Mouse (Mus musculus) olfactory bulb, adult 2 months (tissue): ENCODE measurements at regions not wholly inside any gene's neighbourhood (a gene's known extent, or its start where the extent isn't known, plus 50 kb on each side); places are given as distances from the start of the nearest gene placed in this dataset.

Experiments
- H3K27ac ChIP-seq: fragments of 200-500 bp; 2 replicates; pipeline ENCODE4 v1.5.1; 2012; ENCODE audit warnings: low read depth, low read length; ENCODE audit not compliant: insufficient read depth
- H3K4me1 ChIP-seq: fragments of 200-500 bp; 2 replicates; pipeline ENCODE4 v1.6.1; 2012; ENCODE audit warnings: low read length; ENCODE audit not compliant: control insufficient read depth, insufficient read depth
- H3K4me3 ChIP-seq: fragments of 200-500 bp; 2 replicates; pipeline ENCODE4 v1.5.1; 2012; ENCODE audit warnings: mild to moderate bottlenecking, low read depth, low read length, moderate library complexity; ENCODE audit not compliant: insufficient read depth
- CTCF ChIP-seq: fragments of 200-500 bp; IDR thresholded peaks from 2 replicates; pipeline ENCODE4 v1.5.1; 2012; ENCODE audit warnings: low read depth, mild to moderate bottlenecking, low read length, moderate library complexity; ENCODE audit not compliant: insufficient read depth
- POLR2A ChIP-seq: fragments of 200-500 bp; IDR thresholded peaks from 2 replicates; pipeline ENCODE4 v1.6.1; 2012; ENCODE audit warnings: mild to moderate bottlenecking, low read depth, low read length, moderate library complexity; ENCODE audit not compliant: insufficient read depth
- WGBS: fragments of 180-500 bp; shearing (Covaris S2); methylation state at CpG from one replicate; pipeline ENCODE4 v1.1.7; 2018; 5-methylcytosine and 5-hydroxymethylcytosine counted together

DNA sequence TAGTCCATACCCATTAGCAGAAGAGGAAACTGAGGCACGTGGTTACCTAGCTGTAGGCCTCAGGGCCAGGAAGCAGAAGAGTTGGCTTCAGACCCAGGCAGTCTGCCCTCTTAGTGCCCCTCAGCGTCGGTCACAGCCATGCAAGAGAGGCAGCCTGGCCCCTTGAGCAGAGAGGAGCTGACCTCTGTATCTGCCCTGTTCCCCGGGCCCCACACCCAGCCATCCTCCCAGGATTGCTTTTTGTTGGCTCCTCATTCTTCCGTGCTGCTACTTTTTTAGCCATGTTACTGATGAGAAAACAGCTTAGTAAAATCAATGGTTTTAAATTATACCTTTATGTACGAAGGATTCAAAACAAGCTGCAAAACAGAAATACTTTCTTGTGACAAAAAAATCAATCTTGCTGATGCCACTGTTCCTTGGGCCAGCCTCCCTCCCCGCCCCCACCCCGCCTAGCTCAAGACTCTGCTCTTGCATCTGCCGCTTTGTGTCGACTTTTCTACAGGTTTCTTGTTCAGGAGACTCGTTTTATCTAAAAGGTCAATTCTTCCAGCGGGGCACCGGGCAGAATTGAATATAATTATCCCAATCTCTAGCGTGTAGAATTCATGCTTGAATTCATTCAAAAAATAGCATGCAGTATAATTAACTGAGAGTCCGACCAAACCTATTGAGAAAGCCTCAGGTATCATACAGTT lies 70.8 kb downstream of the Sall1 start:
- TF ChIP-seq CTCF (no peak), POLR2A (no peak)
- no peak overlapping the region for H3K4me3 ChIP-seq
- peaks cover 5% of the 10 kb centered on the region for H3K4me1 ChIP-seq
- H3K27ac ChIP-seq: no peak overlapping the region
- 42% methylated on average over 15 of the region's 15 CpGs for WGBS

DNA sequence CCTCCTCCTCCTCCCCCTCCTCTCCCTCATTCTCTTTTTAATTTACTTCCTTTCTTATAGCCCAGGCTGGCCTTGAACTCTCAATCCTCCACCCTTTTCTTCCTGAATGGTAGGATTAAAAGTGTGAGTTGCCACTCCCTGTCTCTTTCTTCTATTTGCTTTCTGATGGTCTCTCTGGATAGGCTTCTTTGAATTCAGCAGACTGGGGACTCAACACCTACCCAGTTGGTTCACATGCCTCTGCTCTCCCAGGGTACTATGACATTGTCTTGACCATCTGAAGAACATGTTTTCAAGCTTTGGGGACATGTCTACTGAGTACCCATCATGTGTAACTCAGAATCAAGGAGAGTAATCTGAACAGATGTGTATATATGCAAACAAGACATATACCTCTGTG lies 85.1 kb downstream of the Sall1 start:
- TF ChIP-seq CTCF (no peak), POLR2A (no peak)
- Histone ChIP-seq H3K27ac (no peak overlapping the region), H3K4me1 (no peaks in the 10 kb centered on the region), H3K4me3 (no peak overlapping the region)

DNA sequence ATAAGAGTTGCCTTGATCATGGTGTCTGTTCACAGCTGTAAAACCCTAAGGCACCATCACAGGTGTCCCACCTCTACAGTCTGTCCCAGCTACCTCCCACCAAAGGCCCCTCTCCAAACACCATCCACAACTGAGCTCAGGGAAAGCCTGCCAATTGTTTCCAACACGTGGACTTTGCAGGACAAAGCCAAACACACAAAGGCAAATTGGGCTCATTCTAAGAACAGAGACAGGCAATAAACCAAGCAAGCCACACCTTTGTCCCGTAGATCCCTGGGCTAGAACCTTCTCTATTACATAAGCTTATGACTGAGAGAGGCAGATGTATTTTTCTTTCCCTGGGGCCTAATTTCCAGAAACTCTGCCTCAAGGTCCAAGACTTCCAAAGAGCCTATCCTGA lies 90.8 kb downstream of the Sall1 start:
- Histone ChIP-seq H3K4me1 (peaks cover 20% of the 10 kb centered on the region), H3K27ac (no peak overlapping the region), H3K4me3 (no peak overlapping the region)
- TF ChIP-seq POLR2A (no peak), CTCF (no peak)
- 74% methylated on average over 2 of the region's 2 CpGs for WGBS

DNA sequence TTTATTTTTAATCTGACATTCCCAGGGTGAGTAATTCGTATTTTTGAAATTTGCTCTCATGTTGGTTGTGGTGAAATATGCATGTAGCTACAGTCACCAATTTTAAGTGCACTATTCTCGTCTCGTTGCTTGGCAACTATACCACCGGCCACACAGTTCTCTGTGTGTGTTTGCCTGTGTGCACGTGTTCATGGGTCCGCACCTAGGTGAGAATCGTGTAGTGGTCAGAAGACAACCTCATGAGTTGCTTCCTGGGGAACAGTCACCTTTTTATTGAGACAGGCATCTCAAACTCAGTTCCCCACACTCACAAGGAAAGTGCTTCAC lies 92.2 kb downstream of the Sall1 start:
- 52% methylated on average over 7 of the region's 7 CpGs for WGBS
- peaks cover 25% of the 10 kb centered on the region for H3K4me1 ChIP-seq

DNA sequence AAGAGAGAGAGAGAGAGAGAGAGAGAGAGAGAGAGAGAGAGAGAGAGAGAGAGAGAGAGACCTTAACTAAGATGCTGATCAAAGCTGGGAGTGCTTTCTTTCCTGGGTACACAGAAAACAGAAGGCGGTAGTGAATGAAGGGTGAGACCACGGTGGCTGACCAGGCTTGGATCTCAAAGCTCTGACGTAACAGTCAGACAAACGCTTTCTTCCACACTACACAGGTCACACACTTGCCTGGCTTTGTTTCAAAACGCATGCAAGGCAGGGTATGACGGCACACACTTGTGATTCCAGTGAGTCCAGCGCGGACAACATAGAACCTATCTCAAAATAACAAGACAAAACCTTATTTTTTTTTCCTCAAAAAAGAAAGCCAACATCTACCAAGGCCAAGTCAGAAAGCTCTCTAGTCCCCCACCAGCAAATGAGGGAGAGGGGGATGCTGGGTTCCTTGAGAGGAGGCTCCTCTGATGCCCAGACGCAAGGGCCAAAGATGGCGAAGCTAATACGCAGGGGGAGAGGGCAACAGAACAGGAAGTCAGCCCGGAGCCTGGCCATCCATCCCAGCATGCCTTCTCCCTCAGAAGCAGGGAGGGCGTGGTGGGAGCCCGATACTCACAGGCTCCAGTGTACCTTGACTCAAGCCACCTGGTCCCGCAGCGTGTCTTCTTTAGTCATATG lies 92.7 kb downstream of the Sall1 start:
- TF ChIP-seq POLR2A (no peak), CTCF (no peak)
- 81% methylated on average over 16 of the region's 16 CpGs for WGBS
- Histone ChIP-seq H3K4me1 (peaks cover 25% of the 10 kb centered on the region), H3K4me3 (no peak overlapping the region), H3K27ac (no peak overlapping the region)

More for the DNA sequence above, 92.2 kb downstream of the Sall1 start:
- Histone ChIP-seq H3K4me3 (no peak overlapping the region), H3K27ac (no peak overlapping the region)
- TF ChIP-seq CTCF (no peak), POLR2A (no peak)

DNA sequence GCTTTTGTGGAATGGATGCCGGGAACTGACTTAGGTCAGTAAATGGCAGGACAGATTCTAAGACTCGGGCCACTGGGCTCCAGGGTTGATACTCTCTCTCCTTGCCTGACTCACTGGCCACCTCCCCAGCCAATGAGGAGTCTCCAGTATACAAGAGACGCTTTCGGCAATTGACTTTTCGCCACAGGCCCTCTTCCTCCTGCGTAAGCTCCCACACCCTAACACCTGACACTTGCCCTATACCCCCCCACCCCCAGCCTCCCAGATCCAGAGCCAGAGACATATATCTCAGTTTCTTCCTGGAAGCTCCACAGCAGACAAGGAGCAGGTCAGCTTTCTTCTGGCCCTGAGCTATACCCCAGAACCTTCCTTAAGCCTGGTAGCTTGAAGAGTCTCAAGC lies 94.0 kb downstream of the Sall1 start:
- no peak overlapping the region for H3K4me3 ChIP-seq
- 96% methylated on average over 6 of the region's 6 CpGs for WGBS
- H3K27ac ChIP-seq: no peak overlapping the region
- TF ChIP-seq POLR2A: no peak
- TF ChIP-seq CTCF: no peak
- H3K4me1 ChIP-seq: peaks cover 28% of the 10 kb centered on the region

DNA sequence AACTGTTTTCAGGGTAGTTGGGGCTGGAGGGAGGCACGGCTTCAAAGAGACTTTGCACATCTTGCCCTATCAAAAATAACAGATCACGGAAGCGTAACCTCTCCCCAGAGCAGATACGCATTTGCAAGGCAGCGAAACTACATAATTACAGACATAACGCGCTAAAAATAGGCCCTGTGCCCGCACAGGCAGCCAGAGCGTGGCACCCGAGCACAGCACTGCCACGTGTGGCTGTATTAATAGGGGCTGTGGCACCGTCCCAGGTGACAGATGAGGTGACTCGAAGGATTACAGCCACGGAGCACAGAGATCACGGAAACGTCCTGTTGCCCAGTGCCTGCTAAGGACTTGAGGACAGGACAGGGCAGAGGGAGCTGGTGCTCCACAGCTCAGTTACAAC lies 95.0 kb downstream of the Sall1 start:
- 0 out of 2 replicates have a peak, but pooled peaks have one; percentile 23 for TF ChIP-seq CTCF
- TF ChIP-seq POLR2A: no peak
- 28% methylated on average over 16 of the region's 16 CpGs for WGBS
- Histone ChIP-seq H3K4me3 (no peak overlapping the region), H3K4me1 (peaks cover 28% of the 10 kb centered on the region), H3K27ac (peak overlapping the region; percentile 66)

DNA sequence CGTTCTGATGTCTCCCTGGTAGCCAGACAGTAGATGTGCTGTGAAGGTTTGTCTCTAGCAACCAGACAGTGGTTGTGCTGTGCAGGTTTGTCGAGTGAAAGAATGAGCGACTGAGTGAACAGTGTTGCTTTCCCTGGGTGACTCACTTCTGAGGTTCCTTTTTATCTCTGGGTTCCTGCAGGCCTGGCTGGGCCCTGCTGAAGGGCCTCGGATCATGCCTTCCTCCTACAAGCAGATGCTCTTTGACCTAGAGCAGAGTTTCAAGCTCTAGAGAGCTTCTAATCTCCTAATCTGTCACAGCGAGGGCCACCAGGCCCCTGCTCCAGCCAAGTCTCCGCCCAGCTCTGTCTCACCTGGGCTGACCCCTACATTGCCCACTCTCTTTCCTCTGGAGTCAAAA lies 95.6 kb downstream of the Sall1 start:
- Histone ChIP-seq H3K4me1 (peaks cover 28% of the 10 kb centered on the region), H3K27ac (peak overlapping the region; percentile 66; the same call in 1 of the 2 replicates), H3K4me3 (no peak overlapping the region)
- WGBS: 71% methylated on average over 6 of the region's 6 CpGs
- TF ChIP-seq CTCF (no peak), POLR2A (no peak)

DNA sequence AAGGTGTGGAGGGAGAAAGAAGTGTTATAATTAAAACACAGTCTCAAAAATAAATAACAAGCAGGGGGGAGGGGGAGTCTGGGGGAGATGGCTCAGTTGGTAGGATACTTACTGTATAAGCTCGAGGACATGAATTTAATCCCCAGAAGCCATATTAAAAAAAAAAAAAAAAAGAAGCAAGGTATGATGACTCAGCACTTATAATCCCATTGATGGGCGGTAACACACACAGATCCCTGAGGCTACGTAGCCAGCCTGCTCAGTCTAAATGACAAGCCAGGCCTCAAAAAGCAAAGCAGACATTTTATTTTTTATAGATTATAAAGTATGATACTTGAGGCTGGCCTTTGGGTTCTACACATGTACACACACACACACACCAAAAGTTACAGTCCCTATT lies 96.6 kb downstream of the Sall1 start:
- TF ChIP-seq POLR2A (no peak), CTCF (no peak)
- H3K4me1 ChIP-seq: peaks cover 28% of the 10 kb centered on the region
- no peak overlapping the region for H3K4me3 ChIP-seq
- 83% methylated on average over 3 of the region's 3 CpGs for WGBS
- no peak overlapping the region for H3K27ac ChIP-seq
